Mouse (Mus musculus): ENCODE measurements around the gene Bicc1.

- TF ChIP-seq CTCF (IDR thresholded peaks at IDR 0.05 in 2 of 3, conservative IDR thresholded peaks at IDR 0.05 in 1 of 3; ENCODE audit: control insufficient read depth in 1 of 3, insufficient read depth in 1 of 3, low read depth in 2 of 3, low read length in 3 of 3, poor library complexity in 1 of 3, severe bottlenecking in 1 of 3) (no peak), ZC3H11A (IDR thresholded peaks at IDR 0.05; ENCODE audit: low read depth, low read length) (no peak), POLR2AphosphoS5 (IDR thresholded peaks at IDR 0.05; ENCODE audit: borderline replicate concordance, low read depth, low read length) (no peak), POLR2AphosphoS2 (IDR thresholded peaks at IDR 0.05; ENCODE audit: low read length) (no peak), POLR2A (IDR thresholded peaks at IDR 0.05; ENCODE audit: control insufficient read depth in 1 of 2, insufficient read depth in 1 of 2, low read depth in 1 of 2, low read length in 2 of 2, poor library complexity in 1 of 2) (no peak), TCF12 (IDR thresholded peaks at IDR 0.05; ENCODE audit: low read depth, low read length) (no peak), NELFE (IDR thresholded peaks at IDR 0.05; ENCODE audit: low read depth, low read length) (no peak), MXI1 (IDR thresholded peaks at IDR 0.05; ENCODE audit: low read depth, low read length) (no peak), USF1 (IDR thresholded peaks at IDR 0.05; ENCODE audit: low read depth, low read length) (no peak), BHLHE40 (IDR thresholded peaks at IDR 0.05; ENCODE audit: borderline replicate concordance, low read depth, low read length) (no peak), RAD21 (IDR thresholded peaks at IDR 0.05; ENCODE audit: low read depth, low read length) (no peak), MYC (IDR thresholded peaks at IDR 0.05; ENCODE audit: low read depth, low read length) (no peak), E2F4 (IDR thresholded peaks at IDR 0.05; ENCODE audit: borderline replicate concordance, low read depth, low read length) (no peak)
Measured at GRCm38 (mm10) chr10:70971156-70971555, 188.3 kb downstream of the Bicc1 start.

Measured in MEL (cell line).